Mouse (Mus musculus): ENCODE measurements around the gene Ptpa.

GRCm38 (mm10) chr2:30392114-30392576, 23.7 kb upstream of the Ptpa start, which contains the start of gene Dolpp1:
- no peak; the same call in 1 of the 2 replicates for TF ChIP-seq POLR2A (IDR thresholded peaks at IDR 0.05; ENCODE audit: borderline replicate concordance, extremely low read depth, insufficient read depth, insufficient read length, poor library complexity, severe bottlenecking)
- no peak for TF ChIP-seq CTCF (IDR thresholded peaks at IDR 0.05; ENCODE audit: borderline replicate concordance, extremely low read depth, insufficient read depth, insufficient read length)
